Mouse (Mus musculus) kidney, adult 2 months (tissue): ENCODE results near the gene Ncaph. TPM values are rescaled to one million over a fixed set of nuclear protein-coding genes. Genes with fewer than 3 reads are reported as not detected.

Experiments
- DNase-seq: peaks from one replicate; pipeline ENCODE4 v3.0.0; 2021
- H3K27ac ChIP-seq: fragments of 200-500 bp; 2 replicates; pipeline ENCODE4 v1.5.1; 2012; ENCODE audit warnings: low read depth, low read length, control low read depth, inconsistent platforms; ENCODE audit not compliant: insufficient read depth
- H3K27me3 ChIP-seq: fragments of 200-500 bp; replicated peaks from 2 replicates; pipeline ENCODE4 v1.6.1; 2012; ENCODE audit warnings: mild to moderate bottlenecking, moderate library complexity, low read length, inconsistent platforms; ENCODE audit not compliant: control insufficient read depth, insufficient read depth
- H3K36me3 ChIP-seq: fragments of 200-500 bp; 2 replicates; pipeline ENCODE4 v1.6.1; 2012; ENCODE audit warnings: mild to moderate bottlenecking, moderate library complexity, low read length, inconsistent platforms; ENCODE audit not compliant: control insufficient read depth, insufficient read depth
- H3K4me1 ChIP-seq: fragments of 200-500 bp; 2 replicates; pipeline ENCODE4 v1.6.1; 2011; ENCODE audit warnings: low read length; ENCODE audit not compliant: control insufficient read depth, insufficient read depth
- H3K4me3 ChIP-seq: fragments of 200-500 bp; 2 replicates; pipeline ENCODE4 v1.5.1; 2011; ENCODE audit warnings: mild to moderate bottlenecking, low read depth, low read length, control low read depth; ENCODE audit not compliant: insufficient read depth
- CTCF ChIP-seq: fragments of 200-500 bp; conservative IDR thresholded peaks from 2 replicates; pipeline ENCODE4 v1.5.1; 2011; ENCODE audit warnings: low read depth, mild to moderate bottlenecking, control low read depth, low read length, moderate library complexity, mixed read lengths; ENCODE audit not compliant: insufficient read depth, insufficient read length
- POLR2A ChIP-seq: fragments of 200-500 bp; IDR thresholded peaks from one replicate; pipeline ENCODE4 v1.6.1; 2011; ENCODE audit warnings: low read depth, low read length, control low read depth
- WGBS: fragments of 180-500 bp; shearing (Covaris S2); methylation state at CpG from one replicate; pipeline ENCODE4 v1.1.7; 2018; 5-methylcytosine and 5-hydroxymethylcytosine counted together
- polyA plus RNA-seq: library from polyadenylated mRNA; depleted of rRNA; stranded (reverse); fragments of >200 nt; gene quantifications from 2 replicates; pipeline ENCODE4 v1.2.3, GENCODE M21; 2012; rRNA removed

The Ncaph gene
- polyA plus RNA-seq, 1 experiment = 0.61 TPM

GRCm38 (mm10) chr2:127069781-127070434 lies 63.8 kb downstream of the Ncaph start:
- Histone ChIP-seq H3K27me3 (no peaks in the 10 kb centered on the region), H3K4me3 (peak overlapping the region; percentile 83), H3K36me3 (no peaks in the 10 kb centered on the region; the same call in 1 of the 2 replicates), H3K4me1 (peaks cover 7% of the 10 kb centered on the region), H3K27ac (peak overlapping the region; percentile 29)
- WGBS = 13% methylated on average over 11 of the region's 11 CpGs
- TF ChIP-seq POLR2A = no peak
- no peak for TF ChIP-seq CTCF
- DNase-seq = no peak

DNA sequence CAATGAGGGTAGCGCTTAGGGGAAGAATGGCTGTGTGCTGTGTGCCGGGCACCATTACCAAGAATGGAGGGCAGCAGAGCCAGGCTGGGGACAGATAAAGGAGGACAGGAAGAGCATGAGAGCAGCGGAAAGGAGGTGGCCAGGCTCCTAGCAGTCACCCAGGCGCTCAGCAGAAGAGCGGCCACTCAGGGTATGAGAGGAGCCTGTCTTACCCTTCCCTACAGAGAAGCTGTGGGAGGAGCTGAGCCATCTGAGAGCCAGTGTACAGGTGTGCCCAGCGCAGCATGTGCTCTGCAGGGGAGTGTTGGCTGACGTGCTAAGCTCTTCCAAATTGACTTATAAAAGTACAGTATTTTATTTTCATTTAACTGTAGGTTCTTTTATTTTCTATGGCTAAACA lies 64.9 kb downstream of the Ncaph start:
- 86% methylated on average over 7 of the region's 7 CpGs for WGBS
- no peak overlapping the region for H3K4me3 ChIP-seq
- peaks cover 7% of the 10 kb centered on the region for H3K4me1 ChIP-seq
- no peak for DNase-seq
- TF ChIP-seq POLR2A = no peak
- TF ChIP-seq CTCF = no peak
- H3K36me3 ChIP-seq = no peaks in the 10 kb centered on the region; the same call in 1 of the 2 replicates
- H3K27me3 ChIP-seq = no peaks in the 10 kb centered on the region
- H3K27ac ChIP-seq = no peak overlapping the region

GRCm38 (mm10) chr2:127061471-127061870 lies 72.3 kb downstream of the Ncaph start:
- 94% methylated on average over 9 of the region's 9 CpGs for WGBS

More at GRCm38 (mm10) chr2:127061471-127061870, 72.3 kb downstream of the Ncaph start:
- peaks cover 3% of the 10 kb centered on the region for H3K36me3 ChIP-seq
- H3K27ac ChIP-seq = no peak overlapping the region
- no peak overlapping the region for H3K4me3 ChIP-seq
- H3K27me3 ChIP-seq = no peaks in the 10 kb centered on the region
- DNase-seq = no peak
- H3K4me1 ChIP-seq = no peaks in the 10 kb centered on the region
- no peak for TF ChIP-seq POLR2A
- no peak for TF ChIP-seq CTCF

Other genes with a start within 250 kb of the Ncaph start
- gene Sppl2a, start 200.7 kb downstream of the Ncaph start, polyA plus RNA-seq = 19.2 and 24.9 TPM in 2 replicates
- 1.8 and 2.4 TPM in 2 replicates for gene Ap4e1, start 125.2 kb downstream of the Ncaph start, polyA plus RNA-seq
- 30.1 and 43.3 TPM in 2 replicates for gene Blvra, start 63.3 kb downstream of the Ncaph start, polyA plus RNA-seq
- gene Itpripl1, start 9.5 kb upstream of the Ncaph start, polyA plus RNA-seq = 17.3 and 17.7 TPM in 2 replicates
- 2.8 TPM in 2 replicates for gene 1810024B03Rik, start 74.3 kb upstream of the Ncaph start, polyA plus RNA-seq
- gene Snrnp200, start 74.4 kb upstream of the Ncaph start, polyA plus RNA-seq = 45.9 and 46.8 TPM in 2 replicates
- 101 and 114 TPM in 2 replicates for gene Ciao1, start 113.9 kb upstream of the Ncaph start, polyA plus RNA-seq
- 90.0 and 105 TPM in 2 replicates for gene Tmem127, start 114.0 kb upstream of the Ncaph start, polyA plus RNA-seq
- gene Stard7, start 136.3 kb upstream of the Ncaph start, polyA plus RNA-seq = 57.2 and 62.2 TPM in 2 replicates
- gene Dusp2, start 202.2 kb upstream of the Ncaph start, polyA plus RNA-seq = 1.0 and 5.7 TPM in 2 replicates
- not detected in 2 replicates for gene Astl, start 204.7 kb upstream of the Ncaph start, polyA plus RNA-seq
- 64.7 and 68.2 TPM in 2 replicates for gene Adra2b, start 229.3 kb upstream of the Ncaph start, polyA plus RNA-seq